ENCODE assay signal across 8 mouse cellular contexts in the genomic region with DNA sequence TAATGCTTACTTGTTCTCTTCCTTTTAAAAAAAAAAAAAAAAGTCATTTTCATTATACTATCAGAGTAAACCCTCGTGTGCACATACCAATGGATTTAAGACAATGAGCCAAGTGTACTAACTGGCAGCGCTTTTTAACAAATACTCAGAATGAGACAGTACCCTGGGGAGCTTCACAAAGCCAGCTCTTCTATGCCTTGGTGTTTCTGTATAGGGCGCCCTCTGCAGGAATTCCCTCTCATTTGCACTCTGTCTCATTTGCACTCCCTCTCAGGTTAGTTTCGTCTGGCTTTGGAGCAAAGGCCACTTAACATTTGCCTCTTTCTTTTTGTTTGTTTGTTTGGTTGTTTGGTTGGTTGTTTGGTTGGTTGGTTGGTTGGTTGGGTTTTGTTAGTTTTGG. TPM values are rescaled to one million over a fixed set of nuclear protein-coding genes. Genes with fewer than 3 reads are reported as not detected.
DNase-seq lines count a peak whose midpoint lies in the region; ATAC-seq lines count a peak whose summit lies in the region.

No protein-coding gene starts in this region.

- peak; percentile 13 for DNase-seq in left cerebral cortex, adult 11 months (ENCODE audit: low spot score)
- DNase-seq in left cerebral cortex, postnatal 10 days (ENCODE audit: extremely low spot score in 1 of 2, low spot score in 2 of 2): no peak
- DNase-seq in ES-CJ7 (ENCODE audit: low read depth, low spot score) (peak; percentile 48), adipocyte (ENCODE audit: low spot score) (peak; percentile 61)
- peak; percentile 47 to 54 for DNase-seq in cerebellum, postnatal 36 days
- peak; percentile 17 for DNase-seq in induced T-regulatory cell, adult 2 months (ENCODE audit: low read depth)
- no peak for DNase-seq in kidney, adult 11 months

- intact Hi-C loops in left cerebral cortex, postnatal 10 days (cut with DNase I): no loop called here

- no peak for ATAC-seq in activated CD4-positive, CD25-positive, alpha-beta regulatory T cell, adult 4 months

RNA-seq across cellular contexts. Expression of a gene that starts 40.1 kb away (rescaled TPM):
- total RNA-seq in left cerebral cortex, postnatal 10 days (2021): 10 to 100 TPM; 14.0 to 15.7 TPM
- 10 to 100 TPM; 11.0 TPM for polyA plus RNA-seq in activated CD4-positive, CD25-positive, alpha-beta regulatory T cell, adult 4 months (2017; shearing (Covaris generic))

Comparison
In these comparisons a context has a peak if more than half of its experiments do, and no peak if none do; other contexts are left out.
1. DNase-seq: peak in left cerebral cortex, adult 11 months (single experiment), ES-CJ7 (single experiment), adipocyte (single experiment), cerebellum, postnatal 36 days (2 of 2) and induced T-regulatory cell, adult 2 months (single experiment); none in left cerebral cortex, postnatal 10 days (0 of 2) and kidney, adult 11 months (single experiment).